Mouse (Mus musculus) limb, embryonic 15.5 days (tissue): Measurements from ENCODE around the gene Eml6. TPM values are rescaled to one million over a fixed set of nuclear protein-coding genes. Genes with fewer than 3 reads are reported as not detected.

Source experiments
- ATAC-seq: fragments of 200-750 bp; cut with Nextera tagmentation; 2 replicates; pipeline ENCODE4 v1.8.0; 2017; ENCODE audit warnings: low read depth, moderate TSS enrichment; ENCODE audit not compliant: insufficient number of reproducible peaks, low FRiP score, low TSS enrichment
- H3K27ac ChIP-seq: fragments of 300-500 bp; sonication (generic); 2 replicates; pipeline ENCODE4 v1.5.1; 2015; ENCODE audit warnings: moderate library complexity, mild to moderate bottlenecking, inconsistent platforms
- H3K27me3 ChIP-seq: fragments of 300-500 bp; sonication (generic); 2 replicates; pipeline ENCODE4 v1.6.1; 2015; ENCODE audit warnings: inconsistent platforms
- H3K36me3 ChIP-seq: fragments of 300-500 bp; sonication (generic); 2 replicates; pipeline ENCODE4 v1.6.1; 2015; ENCODE audit warnings: inconsistent platforms
- H3K4me1 ChIP-seq: fragments of 300-500 bp; sonication (generic); 2 replicates; pipeline ENCODE4 v1.6.1; 2015; ENCODE audit warnings: inconsistent platforms
- H3K4me2 ChIP-seq: fragments of 300-500 bp; sonication (generic); 2 replicates; pipeline ENCODE4 v1.6.1; 2015; ENCODE audit warnings: mild to moderate bottlenecking, inconsistent platforms
- H3K4me3 ChIP-seq: fragments of 300-500 bp; sonication (generic); 2 replicates; pipeline ENCODE4 v1.5.1; 2015; ENCODE audit warnings: mild to moderate bottlenecking, inconsistent platforms
- H3K9ac ChIP-seq: fragments of 300-500 bp; sonication (generic); 2 replicates; pipeline ENCODE4 v1.6.1; 2015; ENCODE audit warnings: inconsistent platforms
- H3K9me3 ChIP-seq: fragments of 300-500 bp; sonication (generic); 2 replicates; pipeline ENCODE4 v1.6.1; 2016; ENCODE audit warnings: inconsistent platforms
- WGBS: fragments of 180-500 bp; shearing (Covaris S2); methylation state at CpG from one replicate; pipeline ENCODE4 v1.1.7; 2015; 5-methylcytosine and 5-hydroxymethylcytosine counted together
- polyA plus RNA-seq: library from polyadenylated mRNA; unstranded; fragments of >200 nt; fragmentation: Nextera tagmentation; extraction: Ambion mirVana; gene quantifications from 2 replicates; pipeline ENCODE4 v1.2.1, GENCODE M21; 2015

Gene Eml6
- polyA plus RNA-seq, 1 experiment from 2014 or later = 0.58 TPM

- peak; percentile 71; the same call in 1 of the 2 replicates for ATAC-seq
- Histone ChIP-seq H3K4me3 (no peak overlapping the region), H3K27ac (no peak overlapping the region), H3K9ac (no peak overlapping the region), H3K36me3 (no peaks in the 10 kb centered on the region), H3K4me1 (no peaks in the 10 kb centered on the region), H3K27me3 (no peaks in the 10 kb centered on the region), H3K9me3 (no peaks in the 10 kb centered on the region), H3K4me2 (no peak overlapping the region)
- WGBS = 37% methylated on average over 9 of the region's 9 CpGs
Measured at GRCm38 (mm10) chr11:29808173-29808980, 217.5 kb downstream of the Eml6 start.

- no peak overlapping the region for H3K4me2 ChIP-seq
- no peaks in the 10 kb centered on the region for H3K36me3 ChIP-seq
- WGBS = 79% methylated on average over 5 of the region's 5 CpGs
- H3K4me3 ChIP-seq = no peak overlapping the region
- H3K27me3 ChIP-seq = no peaks in the 10 kb centered on the region
- H3K27ac ChIP-seq = no peak overlapping the region
- no peak for ATAC-seq
- no peaks in the 10 kb centered on the region for H3K4me1 ChIP-seq
- no peaks in the 10 kb centered on the region for H3K9me3 ChIP-seq
- no peak overlapping the region for H3K9ac ChIP-seq
Measured at GRCm38 (mm10) chr11:29807325-29807724, 218.5 kb downstream of the Eml6 start.

- H3K4me2 ChIP-seq = no peak overlapping the region
- no peaks in the 10 kb centered on the region for H3K36me3 ChIP-seq
- WGBS = 85% methylated on average over 2 of the region's 2 CpGs
- H3K4me1 ChIP-seq = no peaks in the 10 kb centered on the region
- H3K4me3 ChIP-seq = no peak overlapping the region
- ATAC-seq = no peak
- no peaks in the 10 kb centered on the region for H3K9me3 ChIP-seq
- no peak overlapping the region for H3K9ac ChIP-seq
- H3K27ac ChIP-seq = no peak overlapping the region
- no peaks in the 10 kb centered on the region for H3K27me3 ChIP-seq
Measured at GRCm38 (mm10) chr11:29801432-29802427, 224.1 kb downstream of the Eml6 start.

GRCm38 (mm10) chr11:29799839-29800238, 226.0 kb downstream of the Eml6 start:
- no peak overlapping the region for H3K9ac ChIP-seq
- H3K4me3 ChIP-seq = no peak overlapping the region
- H3K36me3 ChIP-seq = no peaks in the 10 kb centered on the region
- 57% methylated on average over 1 of the region's 1 CpGs for WGBS
- H3K27ac ChIP-seq = no peak overlapping the region
- no peak for ATAC-seq
- no peaks in the 10 kb centered on the region for H3K4me1 ChIP-seq
- H3K27me3 ChIP-seq = no peaks in the 10 kb centered on the region
- no peaks in the 10 kb centered on the region for H3K9me3 ChIP-seq
- no peak overlapping the region for H3K4me2 ChIP-seq

GRCm38 (mm10) chr11:29795106-29795505, 230.7 kb downstream of the Eml6 start:
- Histone ChIP-seq H3K9me3 (no peaks in the 10 kb centered on the region), H3K4me1 (no peaks in the 10 kb centered on the region), H3K27ac (no peak overlapping the region), H3K4me3 (no peak overlapping the region), H3K27me3 (no peaks in the 10 kb centered on the region), H3K9ac (no peak overlapping the region), H3K36me3 (no peaks in the 10 kb centered on the region), H3K4me2 (no peak overlapping the region)
- 84% methylated on average over 6 of the region's 6 CpGs for WGBS
- no peak for ATAC-seq

- Histone ChIP-seq H3K27ac (no peak overlapping the region), H3K4me2 (no peak overlapping the region), H3K4me3 (no peak overlapping the region), H3K4me1 (no peaks in the 10 kb centered on the region), H3K9me3 (no peaks in the 10 kb centered on the region), H3K36me3 (no peaks in the 10 kb centered on the region), H3K27me3 (no peaks in the 10 kb centered on the region), H3K9ac (no peak overlapping the region)
- ATAC-seq = 0 out of 2 replicates have a peak, but pooled peaks have one; percentile 35
- 28% methylated on average over 2 of the region's 2 CpGs for WGBS
Measured at GRCm38 (mm10) chr11:29794475-29794874, 231.4 kb downstream of the Eml6 start.

- no peak for ATAC-seq
- H3K4me2 ChIP-seq = no peak overlapping the region
- no peak overlapping the region for H3K27ac ChIP-seq
- no peaks in the 10 kb centered on the region for H3K36me3 ChIP-seq
- H3K9ac ChIP-seq = no peak overlapping the region
- H3K27me3 ChIP-seq = no peaks in the 10 kb centered on the region
- no peaks in the 10 kb centered on the region for H3K9me3 ChIP-seq
- H3K4me1 ChIP-seq = 0 out of 2 replicates have a peak, but pooled peaks cover 3% of the 10 kb centered on the region
- no peak overlapping the region for H3K4me3 ChIP-seq
- WGBS = 81% methylated on average over 2 of the region's 2 CpGs
Measured at GRCm38 (mm10) chr11:29790796-29791195, 235.0 kb downstream of the Eml6 start.

GRCm38 (mm10) chr11:29788921-29789638, 236.8 kb downstream of the Eml6 start:
- H3K27me3 ChIP-seq = no peaks in the 10 kb centered on the region
- H3K9me3 ChIP-seq = no peaks in the 10 kb centered on the region
- no peak overlapping the region for H3K4me2 ChIP-seq
- no peak overlapping the region for H3K27ac ChIP-seq
- ATAC-seq = no peak
- H3K4me1 ChIP-seq = 0 out of 2 replicates have a peak, but pooled peaks cover 3% of the 10 kb centered on the region
- no peaks in the 10 kb centered on the region for H3K36me3 ChIP-seq
- no peak overlapping the region for H3K4me3 ChIP-seq
- no peak overlapping the region for H3K9ac ChIP-seq
- WGBS = 71% methylated on average over 6 of the region's 6 CpGs

GRCm38 (mm10) chr11:29788499-29788898, 237.3 kb downstream of the Eml6 start:
- no peak overlapping the region for H3K4me2 ChIP-seq
- no peaks in the 10 kb centered on the region for H3K36me3 ChIP-seq
- no peak overlapping the region for H3K4me3 ChIP-seq
- ATAC-seq = no peak
- no peaks in the 10 kb centered on the region for H3K27me3 ChIP-seq
- H3K4me1 ChIP-seq = 0 out of 2 replicates have a peak, but pooled peaks cover 3% of the 10 kb centered on the region
- no peak overlapping the region for H3K27ac ChIP-seq
- no peaks in the 10 kb centered on the region for H3K9me3 ChIP-seq
- H3K9ac ChIP-seq = no peak overlapping the region
- WGBS = 66% methylated on average over 1 of the region's 1 CpGs

- no peaks in the 10 kb centered on the region for H3K36me3 ChIP-seq
- WGBS = 9% methylated on average over 5 of the region's 5 CpGs
- no peak overlapping the region for H3K9ac ChIP-seq
- no peak overlapping the region for H3K4me2 ChIP-seq
- H3K27ac ChIP-seq = no peak overlapping the region
- no peak overlapping the region for H3K4me3 ChIP-seq
- ATAC-seq = no peak
- H3K9me3 ChIP-seq = no peaks in the 10 kb centered on the region
- H3K27me3 ChIP-seq = no peaks in the 10 kb centered on the region
- H3K4me1 ChIP-seq = 0 out of 2 replicates have a peak, but pooled peaks cover 3% of the 10 kb centered on the region
Measured at GRCm38 (mm10) chr11:29787473-29787872, 238.4 kb downstream of the Eml6 start.

- H3K27ac ChIP-seq = no peak overlapping the region
- WGBS = 81% methylated on average over 6 of the region's 6 CpGs
- H3K9ac ChIP-seq = no peak overlapping the region
- no peaks in the 10 kb centered on the region for H3K36me3 ChIP-seq
- no peak overlapping the region for H3K4me2 ChIP-seq
- H3K9me3 ChIP-seq = no peaks in the 10 kb centered on the region
- H3K4me3 ChIP-seq = no peak overlapping the region
- no peak for ATAC-seq
- 0 out of 2 replicates have a peak, but pooled peaks cover 3% of the 10 kb centered on the region for H3K4me1 ChIP-seq
- no peaks in the 10 kb centered on the region for H3K27me3 ChIP-seq
Measured at GRCm38 (mm10) chr11:29786583-29787219, 239.1 kb downstream of the Eml6 start.
